Mouse (Mus musculus): Measurements from ENCODE around the gene Fggy. TPM values are rescaled to one million over a fixed set of nuclear protein-coding genes. Genes with fewer than 3 reads are reported as not detected.

The Fggy gene
- polyA plus RNA-seq, 1 experiment, result 189 TPM

- WGBS, result 79% methylated on average over 6 of the region's 6 CpGs
- no peaks in the 10 kb centered on the region; the same call in 1 of the 2 replicates for H3K36me3 ChIP-seq (ENCODE audit: control insufficient read depth, insufficient read depth, low read length)
- H3K4me3 ChIP-seq (ENCODE audit: insufficient read depth, low read depth, low read length), result no peak overlapping the region
- TF ChIP-seq CTCF (conservative IDR thresholded peaks at IDR 0.05; ENCODE audit: insufficient read depth, insufficient read length, low read depth, low read length), result no peak
- TF ChIP-seq POLR2A (IDR thresholded peaks at IDR 0.05; ENCODE audit: low read depth, low read length), result no peak
- no peak overlapping the region for H3K27ac ChIP-seq (ENCODE audit: insufficient read depth, low read depth, low read length)
- DNase-seq, result no peak
- H3K4me1 ChIP-seq (ENCODE audit: control insufficient read depth, insufficient read depth, low read length), result peaks cover 25% of the 10 kb centered on the region
- no peaks in the 10 kb centered on the region for H3K27me3 ChIP-seq (replicated peaks; ENCODE audit: control insufficient read depth, insufficient read depth, low read length)
Observed at GRCm38 (mm10) chr4:95850044-95850739, 292.9 kb downstream of the Fggy start.

DNA sequence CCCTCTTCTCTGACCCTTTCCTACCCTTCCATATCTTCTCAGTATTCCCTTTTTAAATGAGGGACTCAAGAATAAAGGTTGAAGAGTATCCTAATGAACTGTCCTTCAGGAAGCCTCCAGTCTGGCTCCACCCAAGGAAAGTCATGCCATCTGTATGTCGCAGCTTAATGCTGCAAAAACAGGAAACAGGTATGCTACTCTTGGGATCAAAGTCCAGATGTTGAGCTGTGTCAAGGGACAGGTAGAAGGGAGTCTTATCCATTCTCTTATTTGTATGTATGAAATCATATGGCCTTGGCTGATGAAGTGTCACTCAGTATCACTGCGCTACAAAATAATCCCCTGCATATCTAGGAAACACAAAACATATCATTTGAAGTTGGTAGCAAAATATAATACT is 294.9 kb downstream of the Fggy start:
- H3K36me3 ChIP-seq (ENCODE audit: control insufficient read depth, insufficient read depth, low read length), result no peaks in the 10 kb centered on the region; the same call in 1 of the 2 replicates

DNA sequence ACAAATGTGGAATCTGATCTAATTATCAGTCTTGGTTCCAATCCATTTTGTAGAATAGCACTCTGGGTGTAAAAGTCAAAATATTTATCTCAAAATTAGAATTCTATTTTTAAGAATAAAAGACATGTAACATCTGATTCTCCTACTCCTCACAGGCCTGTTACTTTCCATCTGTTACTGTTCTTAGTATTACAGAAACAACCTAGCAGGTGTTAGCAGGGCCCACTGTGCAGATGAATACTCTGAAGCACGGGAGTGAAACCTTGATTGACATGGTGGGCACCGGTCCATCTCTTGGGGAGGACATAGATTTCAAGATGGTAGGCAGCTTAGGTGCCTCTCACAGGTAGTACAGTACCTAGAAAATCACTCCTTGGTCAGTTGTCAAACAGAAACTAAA is 298.7 kb downstream of the Fggy start:
- no peak for DNase-seq
- no peak overlapping the region for H3K4me3 ChIP-seq (ENCODE audit: insufficient read depth, low read depth, low read length)
- H3K4me1 ChIP-seq (ENCODE audit: control insufficient read depth, insufficient read depth, low read length), result no peaks in the 10 kb centered on the region
- H3K27me3 ChIP-seq (replicated peaks; ENCODE audit: control insufficient read depth, insufficient read depth, low read length), result no peaks in the 10 kb centered on the region
- H3K27ac ChIP-seq (ENCODE audit: insufficient read depth, low read depth, low read length), result no peak overlapping the region
- H3K36me3 ChIP-seq (ENCODE audit: control insufficient read depth, insufficient read depth, low read length), result no peaks in the 10 kb centered on the region; the same call in 1 of the 2 replicates
- TF ChIP-seq POLR2A (IDR thresholded peaks at IDR 0.05; ENCODE audit: low read depth, low read length), result no peak
- no peak for TF ChIP-seq CTCF (conservative IDR thresholded peaks at IDR 0.05; ENCODE audit: insufficient read depth, insufficient read length, low read depth, low read length)
- WGBS, result 87% methylated on average over 2 of the region's 2 CpGs

More for the DNA sequence above, 294.9 kb downstream of the Fggy start:
- TF ChIP-seq POLR2A (IDR thresholded peaks at IDR 0.05; ENCODE audit: low read depth, low read length), result no peak
- no peak for TF ChIP-seq CTCF (conservative IDR thresholded peaks at IDR 0.05; ENCODE audit: insufficient read depth, insufficient read length, low read depth, low read length)
- Histone ChIP-seq H3K4me1 (ENCODE audit: control insufficient read depth, insufficient read depth, low read length) (peaks cover 7% of the 10 kb centered on the region), H3K4me3 (ENCODE audit: insufficient read depth, low read depth, low read length) (no peak overlapping the region), H3K27ac (ENCODE audit: insufficient read depth, low read depth, low read length) (no peak overlapping the region), H3K27me3 (replicated peaks; ENCODE audit: control insufficient read depth, insufficient read depth, low read length) (no peaks in the 10 kb centered on the region)
- 86% methylated on average over 2 of the region's 2 CpGs for WGBS
- DNase-seq, result no peak

DNA sequence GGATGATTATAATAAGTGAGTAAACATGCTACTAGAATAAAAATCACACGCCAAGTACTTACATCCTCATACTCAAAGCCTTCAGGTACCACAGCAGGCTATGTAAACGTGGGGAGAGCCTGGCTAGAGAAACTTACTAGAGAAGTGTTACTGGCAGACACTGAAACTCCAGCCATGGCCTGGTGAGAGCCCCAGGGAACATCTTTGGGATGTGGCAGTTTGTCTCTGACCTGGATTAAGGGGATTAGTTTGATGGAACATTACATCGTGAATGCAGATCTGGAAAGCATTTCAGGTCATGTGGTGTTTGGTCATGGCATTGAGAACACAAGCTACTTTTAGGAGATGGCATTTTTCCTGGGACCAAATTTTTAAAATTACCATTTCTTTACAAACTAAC is 303.3 kb downstream of the Fggy start:
- TF ChIP-seq POLR2A (IDR thresholded peaks at IDR 0.05; ENCODE audit: low read depth, low read length) (no peak), CTCF (conservative IDR thresholded peaks at IDR 0.05; ENCODE audit: insufficient read depth, insufficient read length, low read depth, low read length) (no peak)
- H3K27me3 ChIP-seq (replicated peaks; ENCODE audit: control insufficient read depth, insufficient read depth, low read length), result no peaks in the 10 kb centered on the region
- no peaks in the 10 kb centered on the region for H3K36me3 ChIP-seq (ENCODE audit: control insufficient read depth, insufficient read depth, low read length)
- peaks cover 11% of the 10 kb centered on the region; the same call in 1 of the 2 replicates for H3K4me1 ChIP-seq (ENCODE audit: control insufficient read depth, insufficient read depth, low read length)
- H3K27ac ChIP-seq (ENCODE audit: insufficient read depth, low read depth, low read length), result no peak overlapping the region
- H3K4me3 ChIP-seq (ENCODE audit: insufficient read depth, low read depth, low read length), result no peak overlapping the region
- WGBS, result 61% methylated on average over 3 of the region's 3 CpGs
- no peak for DNase-seq

DNA sequence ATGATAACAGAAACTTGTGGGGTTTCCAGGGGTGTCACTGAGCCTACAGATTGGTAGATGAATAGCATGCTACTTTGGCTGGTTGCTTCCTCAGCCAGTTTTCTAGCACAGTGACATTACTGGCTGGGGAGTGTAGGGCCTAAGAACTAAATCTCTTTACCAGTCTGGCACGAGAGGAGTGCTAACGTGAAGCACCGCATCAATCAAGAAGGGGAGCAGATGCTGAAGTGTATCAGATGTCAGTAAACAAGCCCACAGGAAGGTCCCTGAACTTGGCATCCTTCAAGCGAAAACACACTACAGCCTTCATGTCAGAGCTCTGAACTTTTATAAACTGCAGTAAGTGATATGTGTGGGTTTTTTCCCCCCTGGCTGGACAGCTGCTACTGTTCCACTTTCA is 303.8 kb downstream of the Fggy start:
- H3K27ac ChIP-seq (ENCODE audit: insufficient read depth, low read depth, low read length), result no peak overlapping the region

DNA sequence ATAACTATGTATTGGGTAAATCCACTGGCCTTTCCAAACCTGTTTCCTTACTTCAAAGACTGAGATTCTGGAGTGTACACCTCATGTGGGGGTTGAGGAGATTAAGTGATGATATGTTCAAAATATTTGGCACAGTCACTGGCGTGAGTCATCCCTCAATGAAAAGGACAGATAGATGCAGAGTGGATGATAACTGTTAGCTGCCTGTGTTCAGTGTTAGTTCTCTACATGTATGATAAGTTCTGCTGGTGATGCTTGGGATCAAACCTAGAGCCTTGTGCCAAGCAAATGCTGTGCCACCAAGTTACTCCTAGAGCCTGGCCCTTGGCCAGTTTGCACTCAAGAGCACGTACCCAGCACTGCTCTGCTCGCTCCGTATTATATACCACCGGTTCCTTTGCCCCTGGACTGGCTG is 304.4 kb downstream of the Fggy start:
- Histone ChIP-seq H3K27me3 (replicated peaks; ENCODE audit: control insufficient read depth, insufficient read depth, low read length) (no peaks in the 10 kb centered on the region), H3K4me1 (ENCODE audit: control insufficient read depth, insufficient read depth, low read length) (peaks cover 11% of the 10 kb centered on the region; the same call in 1 of the 2 replicates), H3K4me3 (ENCODE audit: insufficient read depth, low read depth, low read length) (no peak overlapping the region), H3K36me3 (ENCODE audit: control insufficient read depth, insufficient read depth, low read length) (no peaks in the 10 kb centered on the region), H3K27ac (ENCODE audit: insufficient read depth, low read depth, low read length) (no peak overlapping the region)
- TF ChIP-seq POLR2A (IDR thresholded peaks at IDR 0.05; ENCODE audit: low read depth, low read length) (no peak), CTCF (conservative IDR thresholded peaks at IDR 0.05; ENCODE audit: insufficient read depth, insufficient read length, low read depth, low read length) (no peak)
- DNase-seq, result no peak
- WGBS, result 71% methylated on average over 5 of the region's 5 CpGs

More for the DNA sequence above, 303.8 kb downstream of the Fggy start:
- Histone ChIP-seq H3K36me3 (ENCODE audit: control insufficient read depth, insufficient read depth, low read length) (no peaks in the 10 kb centered on the region), H3K4me3 (ENCODE audit: insufficient read depth, low read depth, low read length) (no peak overlapping the region), H3K27me3 (replicated peaks; ENCODE audit: control insufficient read depth, insufficient read depth, low read length) (no peaks in the 10 kb centered on the region), H3K4me1 (ENCODE audit: control insufficient read depth, insufficient read depth, low read length) (peaks cover 11% of the 10 kb centered on the region; the same call in 1 of the 2 replicates)
- no peak for DNase-seq
- WGBS, result 79% methylated on average over 4 of the region's 4 CpGs
- TF ChIP-seq POLR2A (IDR thresholded peaks at IDR 0.05; ENCODE audit: low read depth, low read length) (no peak), CTCF (conservative IDR thresholded peaks at IDR 0.05; ENCODE audit: insufficient read depth, insufficient read length, low read depth, low read length) (no peak)

DNA sequence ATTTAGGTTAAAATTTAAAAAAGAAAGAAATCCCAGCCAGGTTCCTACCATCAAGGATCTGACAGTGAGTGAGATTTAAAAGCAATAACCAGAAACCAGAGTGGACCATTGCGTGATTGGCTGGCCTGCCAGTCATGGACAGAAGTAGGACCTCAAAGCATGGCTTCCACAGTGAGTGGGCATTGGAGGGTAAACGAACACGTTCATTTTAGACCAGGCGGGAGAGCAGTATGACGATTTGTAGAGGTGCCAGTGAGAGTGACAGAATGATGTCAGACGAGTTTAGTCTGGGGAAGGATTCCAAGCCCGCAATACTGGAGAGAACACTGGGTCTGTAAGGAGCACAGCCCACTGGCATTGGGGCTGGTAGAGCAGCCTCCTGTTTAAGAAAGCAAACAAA is 305.0 kb downstream of the Fggy start:
- peak; percentile 48 for DNase-seq
- 58% methylated on average over 7 of the region's 7 CpGs for WGBS
- peaks cover 11% of the 10 kb centered on the region; the same call in 1 of the 2 replicates for H3K4me1 ChIP-seq (ENCODE audit: control insufficient read depth, insufficient read depth, low read length)

More for the DNA sequence above, 305.0 kb downstream of the Fggy start:
- no peaks in the 10 kb centered on the region for H3K27me3 ChIP-seq (replicated peaks; ENCODE audit: control insufficient read depth, insufficient read depth, low read length)
- no peaks in the 10 kb centered on the region for H3K36me3 ChIP-seq (ENCODE audit: control insufficient read depth, insufficient read depth, low read length)
- H3K4me3 ChIP-seq (ENCODE audit: insufficient read depth, low read depth, low read length), result no peak overlapping the region
- no peak overlapping the region for H3K27ac ChIP-seq (ENCODE audit: insufficient read depth, low read depth, low read length)
- TF ChIP-seq POLR2A (IDR thresholded peaks at IDR 0.05; ENCODE audit: low read depth, low read length) (no peak), CTCF (conservative IDR thresholded peaks at IDR 0.05; ENCODE audit: insufficient read depth, insufficient read length, low read depth, low read length) (no peak)

Measured in kidney, adult 2 months (tissue).